In genomic region chr15:53400554-53400846, GRCm38 (mm10) we compare ENCODE assay signal across 14 mouse cellular contexts.
"Had no signal": no experiment of that assay in that cellular context is flagged by ENCODE, and none has a peak within 500 bp of the region (broad histone marks: within the 10 kb centered on the region; RNA-seq: fewer than 3 reads in every experiment).

No protein-coding gene starts in this region.

- H3K9ac ChIP-seq: kidney, embryonic 15.5 days; liver, embryonic 13.5 days; midbrain, embryonic 12.5 days; midbrain, embryonic 15.5 days; neural tube, embryonic 13.5 days had no signal

- H3K4me2 ChIP-seq: kidney, embryonic 15.5 days; liver, embryonic 13.5 days; midbrain, embryonic 12.5 days; midbrain, embryonic 15.5 days; neural tube, embryonic 13.5 days had no signal

- H3K4me1 ChIP-seq: kidney, embryonic 15.5 days; liver, embryonic 13.5 days; midbrain, embryonic 12.5 days; midbrain, embryonic 15.5 days; neural tube, embryonic 13.5 days had no signal

- DNase-seq: kidney, adult 8-10 months; kidney, postnatal 36 days; layer of hippocampus, postnatal 36 days; liver, embryonic 13.5 days; lung, adult 2 months; thymus, adult 18-20 months; thymus, postnatal 14 days; thymus, postnatal 4 days had no signal

- H3K4me3 ChIP-seq: kidney, embryonic 15.5 days; left cerebral cortex, adult 2 months; liver, embryonic 13.5 days; midbrain, embryonic 12.5 days; midbrain, embryonic 15.5 days; myocyte; neural tube, embryonic 13.5 days had no signal

- ATAC-seq: midbrain, embryonic 15.5 days had no signal

- H3K36me3 ChIP-seq: kidney, embryonic 15.5 days; liver, embryonic 13.5 days; midbrain, embryonic 12.5 days; midbrain, embryonic 15.5 days; neural tube, embryonic 13.5 days had no signal

- H3K9me3 ChIP-seq: kidney, embryonic 15.5 days; liver, embryonic 13.5 days; midbrain, embryonic 12.5 days; midbrain, embryonic 15.5 days; neural tube, embryonic 13.5 days had no signal

- H3K27me3 ChIP-seq: kidney, embryonic 15.5 days; liver, embryonic 13.5 days; midbrain, embryonic 12.5 days; midbrain, embryonic 15.5 days; neural tube, embryonic 13.5 days had no signal

- H3K27ac ChIP-seq: kidney, embryonic 15.5 days; left cerebral cortex, adult 2 months; liver, embryonic 13.5 days; midbrain, embryonic 12.5 days; midbrain, embryonic 15.5 days; neural tube, embryonic 13.5 days had no signal
